Mouse (Mus musculus) monocyte, adult 2 months (primary cell): ENCODE measurements around the gene Klhl21.

Experiments used
- DNase-seq, 2 experiments: peaks; one replicate each; pipeline ENCODE4 v3.0.0; 2022; ENCODE audit warnings: low spot score in 2 of 2, low read depth in 1 of 2

The Klhl21 gene

DNA sequence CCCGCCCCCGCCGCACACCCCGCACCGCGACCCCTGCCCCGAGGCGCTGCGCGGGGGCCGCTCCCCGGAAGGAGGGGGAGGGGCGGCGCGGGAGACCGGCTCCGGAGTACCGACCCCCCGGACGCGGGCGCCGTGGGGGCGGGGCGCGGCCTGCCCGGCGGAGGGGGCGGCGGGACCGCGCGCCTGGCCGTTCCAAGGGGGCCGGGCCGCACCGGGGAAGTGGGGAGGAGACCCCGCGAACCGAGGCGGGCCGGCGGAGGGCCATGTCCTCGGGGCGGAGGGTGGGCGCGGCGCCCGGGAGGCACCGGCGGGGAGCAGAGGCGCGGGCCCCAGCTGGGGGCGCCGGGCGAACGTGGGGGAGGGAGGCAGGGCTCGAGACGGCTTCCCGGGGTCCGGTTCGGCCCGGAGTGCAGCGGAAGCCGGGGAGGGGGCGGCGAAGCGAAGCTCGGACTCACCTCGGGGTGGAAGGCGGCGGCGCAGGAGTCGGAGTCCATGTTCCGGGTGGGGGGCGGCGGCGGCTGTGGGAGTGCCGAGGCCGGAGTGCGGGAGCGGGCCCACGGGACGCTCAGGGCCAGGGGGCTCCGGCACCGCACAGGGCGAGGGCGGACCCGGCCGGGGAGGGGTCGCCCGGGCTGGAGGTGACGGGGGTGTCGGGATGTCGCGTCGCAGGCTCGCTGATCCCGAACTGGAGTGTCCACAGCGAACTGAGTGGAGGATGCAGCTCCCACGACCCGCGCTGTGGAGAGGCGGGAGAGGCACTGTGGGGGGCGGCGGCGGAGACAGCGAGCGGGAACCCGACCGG is 13.0 kb upstream of the Klhl21 start:
- no peak for DNase-seq

DNA sequence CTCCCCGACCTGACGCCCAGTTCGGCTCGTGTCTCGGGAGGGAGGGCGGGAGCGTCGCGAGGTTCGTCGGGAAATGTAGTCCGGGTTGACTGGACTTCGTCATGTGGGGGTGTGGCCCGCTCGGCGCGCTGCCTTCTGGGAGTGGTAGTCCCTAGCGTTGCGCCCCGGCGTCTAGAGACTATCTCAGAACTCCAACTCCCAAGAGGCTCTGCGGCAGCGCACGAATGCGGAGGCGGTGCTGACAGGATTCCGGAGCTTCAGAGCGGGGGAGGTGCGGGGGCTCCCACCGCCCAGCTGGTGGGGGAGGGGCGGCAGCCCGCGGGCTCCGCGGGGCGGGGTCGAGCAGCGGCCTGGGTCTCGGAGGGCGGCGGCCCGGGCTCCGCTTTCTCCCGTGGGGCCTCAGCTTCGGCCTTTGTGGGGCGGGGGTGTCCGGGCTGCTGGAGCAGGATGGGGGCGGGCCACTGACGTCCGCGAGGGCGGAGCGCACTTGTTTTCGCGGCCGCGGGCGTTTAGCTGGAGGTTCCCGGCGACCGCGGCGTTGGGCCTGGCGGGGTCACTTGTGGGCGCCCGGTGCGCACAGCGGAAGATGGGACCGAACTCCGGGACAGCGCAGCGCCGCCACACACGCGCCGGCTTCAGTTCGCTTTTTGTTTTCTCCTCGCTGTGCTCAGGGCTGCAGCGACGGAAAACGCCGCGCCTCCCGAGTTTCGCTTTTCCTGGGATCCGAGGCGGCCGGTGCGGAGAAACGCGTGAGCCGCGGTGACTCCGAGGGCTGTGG is 12.2 kb upstream of the Klhl21 start, which contains the start of gene Phf13:
TSS of gene Phf13 (minus strand) at position 86 of the 778 bp plus-strand sequence.
- DNase-seq = peak; percentile 90 to 97

DNA sequence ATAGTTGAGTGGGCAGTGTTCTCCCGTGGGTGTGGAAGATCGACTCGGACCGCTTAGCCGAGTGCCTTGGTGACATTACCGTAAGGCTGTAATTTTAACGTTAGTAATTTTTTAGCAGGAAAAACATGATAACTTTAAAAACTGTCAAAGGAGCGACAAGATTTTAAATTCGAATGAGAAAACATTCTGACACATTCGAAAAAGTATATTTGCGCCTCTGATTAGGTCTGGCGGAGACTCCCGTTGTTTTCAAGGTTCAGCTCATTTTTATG is 11.7 kb upstream of the Klhl21 start:
- no peak for DNase-seq

DNA sequence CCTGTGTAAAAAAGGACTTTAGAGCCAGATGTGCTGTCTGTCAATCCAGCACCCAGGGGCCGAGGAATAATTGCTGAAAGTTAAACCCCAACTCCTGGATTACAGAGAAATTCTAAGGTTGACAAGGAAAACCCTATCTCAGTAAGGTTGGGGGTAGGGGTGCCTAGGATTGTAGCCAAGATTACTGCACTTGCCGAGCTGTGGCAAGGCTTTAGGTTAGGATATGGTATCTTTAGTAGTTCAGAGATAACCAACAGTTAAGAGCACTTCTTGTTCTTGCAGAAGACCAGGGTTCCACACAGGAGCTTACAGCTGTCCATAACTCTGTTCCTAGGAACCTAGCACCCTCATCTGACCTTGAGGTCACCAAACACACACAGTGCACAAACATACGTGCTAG is 10.9 kb upstream of the Klhl21 start:
- no peak for DNase-seq

- DNase-seq = no peak
These were observed 9.1 kb upstream of the Klhl21 start for GRCm38 (mm10) chr4:151999481-151999880.

GRCm38 (mm10) chr4:152000906-152001305 is 7.7 kb upstream of the Klhl21 start:
- no peak for DNase-seq

DNA sequence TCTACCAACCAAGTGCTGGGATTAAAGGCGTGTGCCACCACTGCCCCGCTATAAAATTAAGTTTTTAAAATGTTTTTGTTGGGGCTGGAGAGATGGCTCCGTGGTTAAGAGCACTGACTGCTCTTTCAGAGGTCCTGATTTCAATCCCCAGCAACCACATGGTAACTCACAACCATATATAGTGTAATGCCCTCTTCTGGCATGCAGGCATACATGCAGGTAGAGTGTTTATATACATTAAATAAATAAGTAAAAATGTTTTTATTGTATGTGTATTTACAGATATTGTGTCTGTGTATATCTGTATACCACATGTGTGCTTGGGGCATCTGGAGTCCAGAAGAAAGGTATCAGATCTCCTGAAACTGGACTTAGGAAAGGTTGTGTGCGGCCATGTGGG is 7.3 kb upstream of the Klhl21 start:
- DNase-seq = no peak

GRCm38 (mm10) chr4:152002063-152002462 is 6.5 kb upstream of the Klhl21 start:
- DNase-seq = no peak

- DNase-seq = no peak
These were observed 2.5 kb upstream of the Klhl21 start for GRCm38 (mm10) chr4:152006137-152006536.

DNA sequence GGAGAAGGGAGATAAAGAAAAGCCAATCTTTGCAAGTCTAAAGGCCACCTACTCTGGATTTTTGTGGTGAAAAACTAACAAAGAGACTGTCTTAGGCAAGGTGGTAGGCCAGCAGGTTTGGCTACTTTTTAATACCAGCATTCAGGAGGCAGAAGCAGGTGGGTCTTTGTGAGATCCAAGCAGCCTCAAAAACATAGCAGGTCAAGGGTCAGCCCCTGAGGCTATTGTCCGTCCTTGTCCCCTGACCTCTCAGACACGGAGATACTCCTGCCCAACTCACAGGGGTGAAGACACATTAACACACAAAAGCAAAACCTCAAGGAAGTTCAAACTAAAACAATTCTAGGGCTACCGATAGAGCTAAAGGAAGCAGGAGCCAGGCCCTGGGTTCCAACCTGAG is 1.8 kb upstream of the Klhl21 start:
- no peak for DNase-seq

- no peak for DNase-seq
These were observed 989 bp upstream of the Klhl21 start for GRCm38 (mm10) chr4:152007481-152008147.

GRCm38 (mm10) chr4:152008148-152008500 is 479 bp upstream of the Klhl21 start:
- DNase-seq = no peak

DNA sequence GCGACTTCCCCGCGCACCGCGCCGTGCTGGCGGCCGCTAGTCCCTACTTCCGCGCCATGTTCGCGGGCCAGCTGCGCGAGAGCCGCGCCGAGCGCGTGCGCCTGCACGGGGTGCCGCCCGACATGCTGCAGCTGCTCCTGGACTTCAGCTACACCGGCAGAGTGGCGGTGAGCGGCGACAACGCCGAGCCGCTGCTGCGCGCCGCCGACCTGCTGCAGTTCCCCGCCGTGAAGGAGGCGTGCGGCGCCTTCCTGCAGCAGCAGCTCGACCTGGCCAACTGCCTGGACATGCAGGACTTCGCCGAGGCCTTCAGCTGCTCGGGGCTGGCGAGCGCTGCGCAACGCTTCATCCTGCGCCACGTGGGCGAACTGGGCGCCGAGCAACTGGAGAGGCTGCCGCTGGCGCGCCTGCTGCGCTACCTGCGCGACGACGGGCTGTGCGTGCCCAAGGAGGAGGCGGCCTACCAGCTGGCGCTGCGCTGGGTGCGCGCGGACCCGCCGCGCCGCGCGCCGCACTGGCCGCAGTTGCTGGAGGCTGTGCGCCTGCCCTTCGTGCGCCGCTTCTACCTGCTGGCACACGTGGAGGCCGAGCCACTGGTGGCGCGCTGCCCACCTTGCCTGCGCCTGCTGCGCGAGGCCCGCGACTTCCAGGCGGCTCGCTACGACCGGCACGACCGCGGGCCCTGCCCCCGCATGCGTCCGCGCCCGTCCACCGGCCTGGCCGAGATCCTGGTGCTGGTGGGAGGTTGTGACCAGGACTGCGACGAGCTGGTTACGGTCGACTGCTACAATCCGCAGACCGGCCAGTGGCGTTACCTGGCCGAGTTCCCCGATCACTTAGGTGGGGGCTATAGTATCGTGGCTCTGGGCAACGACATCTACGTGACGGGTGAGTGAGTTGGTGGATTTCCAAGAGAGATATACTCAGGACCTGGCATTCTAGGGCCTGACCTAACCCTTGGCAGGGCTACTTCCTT is 761 bp downstream of the Klhl21 start:
- no peak for DNase-seq

GRCm38 (mm10) chr4:152010091-152010706 is 1.6 kb downstream of the Klhl21 start:
- peak in 1 of 2 experiments; percentile 40 for DNase-seq

DNA sequence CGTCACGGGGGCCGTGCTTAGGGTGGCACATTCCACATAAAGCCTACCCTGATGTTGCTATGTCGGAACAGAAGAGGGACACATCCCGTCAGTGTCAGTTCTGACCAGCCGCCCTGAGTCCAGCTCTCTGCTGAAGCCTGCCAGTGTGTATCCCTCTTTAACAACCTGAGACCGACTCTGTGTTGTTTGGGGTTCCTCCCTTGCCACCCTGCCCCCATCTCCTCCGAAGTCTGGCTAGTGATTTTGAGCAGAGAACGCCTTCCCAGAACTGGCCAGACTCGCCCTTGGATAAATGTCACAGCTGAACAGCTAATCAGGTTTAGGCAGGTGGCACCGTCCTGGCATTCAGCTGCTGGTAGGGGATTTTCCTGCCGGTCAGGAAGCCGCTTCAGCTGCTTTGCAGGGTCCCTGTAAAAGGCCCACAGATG is 2.1 kb downstream of the Klhl21 start:
- DNase-seq = no peak

DNA sequence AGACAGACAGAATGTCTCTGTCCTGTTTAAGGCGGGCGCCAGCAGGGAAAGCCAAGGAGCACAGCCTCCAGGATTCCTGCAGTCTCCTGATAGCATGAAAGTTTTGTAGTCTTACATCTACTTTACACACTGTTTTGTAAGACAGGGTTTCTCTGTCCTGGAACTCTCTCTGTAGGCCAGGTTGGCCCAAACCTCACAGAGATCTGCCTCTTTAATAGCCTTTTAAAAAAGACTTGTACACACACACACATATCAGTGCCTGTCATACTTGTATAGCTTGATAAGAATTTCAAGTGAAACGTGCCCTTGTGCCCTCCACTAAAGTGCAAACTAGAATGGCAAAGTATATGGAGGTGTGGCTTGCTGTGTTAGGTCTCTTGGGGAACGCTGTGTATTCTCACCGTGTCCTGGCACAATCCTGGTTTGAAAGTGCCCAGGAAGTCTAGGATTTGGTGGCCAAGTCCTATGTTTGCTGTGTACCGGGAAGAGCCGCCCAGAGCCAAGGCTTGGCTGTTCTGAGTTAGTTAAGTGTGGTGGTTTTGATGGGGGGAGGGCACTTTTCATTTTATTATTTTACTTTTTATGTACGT is 2.7 kb downstream of the Klhl21 start:
- DNase-seq = no peak

GRCm38 (mm10) chr4:152012109-152012508 is 3.5 kb downstream of the Klhl21 start:
- no peak for DNase-seq

GRCm38 (mm10) chr4:152013036-152013813 is 4.6 kb downstream of the Klhl21 start:
- no peak for DNase-seq

GRCm38 (mm10) chr4:152019073-152019472 is 10.5 kb downstream of the Klhl21 start:
- no peak for DNase-seq
